Mouse (Mus musculus) brain, embryonic 14.5 days (tissue): ENCODE results near the gene Ergic2.

Experiments
- CTCF ChIP-seq: fragments of 200-500 bp; IDR thresholded peaks from 2 replicates; pipeline ENCODE4 v1.5.1; 2012; ENCODE audit warnings: inconsistent platforms, mild to moderate bottlenecking, moderate library complexity, borderline replicate concordance; ENCODE audit not compliant: insufficient read depth, insufficient read length; ENCODE audit errors: extremely low read depth
- POLR2A ChIP-seq: fragments of 200-500 bp; IDR thresholded peaks from 2 replicates; pipeline ENCODE4 v1.6.1; 2012; ENCODE audit warnings: mild to moderate bottlenecking, inconsistent platforms, borderline replicate concordance; ENCODE audit not compliant: poor library complexity, insufficient read depth, insufficient read length, severe bottlenecking; ENCODE audit errors: extremely low read depth

- TF ChIP-seq CTCF, result no peak
- TF ChIP-seq POLR2A, result no peak
These were observed 25.3 kb upstream of the Ergic2 start for GRCm38 (mm10) chr6:148237453-148237852.
